Mouse (Mus musculus) erythroblast, embryonic 14.5 days (primary cell): Measurements from ENCODE around the gene Tctn1.

Source experiments
- GATA1 ChIP-seq: IDR thresholded peaks from 2 replicates; pipeline ENCODE4 v1.6.1; 2012; ENCODE audit warnings: low read length, inconsistent platforms, mixed read lengths
- TAL1 ChIP-seq: IDR thresholded peaks from 3 replicates; pipeline ENCODE4 v1.6.1; 2012; ENCODE audit warnings: low read length, inconsistent platforms, mixed read lengths

- TF ChIP-seq TAL1 = no peak
- no peak for TF ChIP-seq GATA1
Measured at GRCm38 (mm10) chr5:122217636-122218035, 46.6 kb downstream of the Tctn1 start.
